Mouse (Mus musculus): Measurements from ENCODE around the gene Mob3a.

The Mob3a gene

GRCm38 (mm10) chr10:80677942-80678436 lies 23.8 kb downstream of the Mob3a start, which contains the start of gene Mknk2:
TSS of gene Mknk2 (minus strand) at chr10:80678112.
- peak; percentile 90 for DNase-seq (ENCODE audit: low spot score)

GRCm38 (mm10) chr10:80677128-80677875 lies 24.5 kb downstream of the Mob3a start:
- DNase-seq (ENCODE audit: low spot score), result no peak

DNA sequence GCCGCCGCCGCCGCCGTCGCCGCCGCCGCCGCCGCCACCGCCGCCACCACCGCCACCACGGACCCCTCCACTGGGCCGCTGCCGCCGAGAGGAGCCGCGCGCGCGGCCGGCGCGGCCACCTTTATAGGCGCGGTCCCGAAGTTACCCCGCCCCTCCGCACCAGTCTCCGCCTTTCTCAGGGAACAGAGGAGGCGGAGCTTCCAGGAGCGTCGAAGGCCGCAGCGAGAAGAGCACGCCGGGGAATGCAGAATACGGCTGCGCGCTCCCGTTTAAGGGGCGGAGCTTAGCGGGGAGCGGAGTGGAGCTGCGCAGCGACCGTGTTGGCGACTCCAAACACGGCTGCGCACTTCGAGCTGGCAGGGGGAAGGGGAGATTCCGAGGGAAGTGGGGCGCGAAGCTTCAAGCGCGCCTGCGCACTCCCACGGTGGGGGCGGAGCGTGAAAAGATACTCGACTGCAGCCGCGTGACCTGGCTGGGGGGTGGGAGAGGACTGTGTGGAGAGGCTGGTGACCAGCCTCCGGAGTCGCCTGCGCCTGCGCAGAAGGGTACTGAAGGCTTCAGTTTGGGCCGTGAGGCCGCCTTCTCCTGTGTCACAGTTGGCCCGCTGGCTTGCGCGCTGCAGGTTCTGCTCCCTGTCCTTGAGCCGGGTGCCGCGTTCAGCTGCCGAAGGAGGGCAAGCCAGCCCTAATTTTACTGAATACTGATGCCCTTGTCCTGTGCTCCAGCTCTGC lies 25.4 kb downstream of the Mob3a start:
- peak; percentile 100 for DNase-seq (ENCODE audit: low spot score)

GRCm38 (mm10) chr10:80675405-80676197 lies 26.2 kb downstream of the Mob3a start:
- no peak for DNase-seq (ENCODE audit: low spot score)

DNA sequence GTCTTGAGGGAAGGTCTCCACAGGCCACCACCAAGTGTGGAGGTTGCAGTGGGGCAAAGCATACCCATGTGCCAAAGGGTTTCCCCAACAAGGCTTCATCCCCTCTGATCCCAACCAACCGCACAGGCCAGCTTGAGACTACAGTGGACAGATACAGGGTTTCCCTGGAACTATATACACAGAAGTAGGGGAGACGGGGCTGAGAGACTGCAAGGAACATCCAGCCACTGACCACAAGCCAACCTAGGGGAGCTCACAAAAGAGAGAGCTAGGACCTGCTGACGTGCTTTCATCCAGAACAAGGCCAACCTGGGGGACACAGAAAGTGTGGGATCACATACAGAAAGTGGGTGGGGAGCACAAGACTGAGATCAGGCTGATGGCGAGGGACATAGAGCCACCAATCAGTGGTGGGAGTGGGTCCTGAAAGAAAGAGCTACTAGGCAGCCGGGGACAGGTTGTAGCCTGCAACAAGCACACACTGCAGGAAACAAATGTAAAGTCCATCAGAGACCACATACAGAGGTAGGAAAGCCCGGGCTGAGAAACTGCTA lies 26.8 kb downstream of the Mob3a start:
- DNase-seq (ENCODE audit: low spot score), result no peak

DNA sequence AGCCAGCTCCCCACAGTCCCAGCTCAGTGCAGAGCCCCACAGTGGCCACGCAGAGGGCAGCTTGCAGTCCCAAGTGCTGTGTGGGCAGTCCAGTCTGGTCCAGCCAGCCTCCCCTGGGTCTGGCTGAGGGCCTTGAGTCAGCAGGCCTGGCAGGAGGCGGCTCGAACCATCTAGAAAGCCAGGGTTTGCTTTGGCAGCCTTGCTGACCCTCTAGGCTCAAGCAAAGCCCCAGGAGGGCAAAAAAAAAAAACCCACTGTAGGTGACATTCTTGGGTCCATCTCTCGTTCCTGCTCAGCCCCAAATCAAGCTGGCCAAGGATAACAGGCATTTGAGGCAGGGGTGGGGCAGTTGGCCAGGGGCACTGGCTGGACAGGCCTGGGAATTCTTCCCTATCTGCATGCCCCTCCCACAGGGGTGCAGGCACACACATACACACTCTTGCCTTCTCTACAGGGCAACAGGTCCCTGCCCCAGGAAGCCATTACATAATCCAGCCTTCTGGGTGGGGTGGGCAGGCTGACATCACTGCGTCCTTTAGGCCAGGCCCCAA lies 27.5 kb downstream of the Mob3a start:
- DNase-seq (ENCODE audit: low spot score), result peak; percentile 47

- DNase-seq (ENCODE audit: low spot score), result no peak
Measured at GRCm38 (mm10) chr10:80673690-80674089, 28.1 kb downstream of the Mob3a start.

DNA sequence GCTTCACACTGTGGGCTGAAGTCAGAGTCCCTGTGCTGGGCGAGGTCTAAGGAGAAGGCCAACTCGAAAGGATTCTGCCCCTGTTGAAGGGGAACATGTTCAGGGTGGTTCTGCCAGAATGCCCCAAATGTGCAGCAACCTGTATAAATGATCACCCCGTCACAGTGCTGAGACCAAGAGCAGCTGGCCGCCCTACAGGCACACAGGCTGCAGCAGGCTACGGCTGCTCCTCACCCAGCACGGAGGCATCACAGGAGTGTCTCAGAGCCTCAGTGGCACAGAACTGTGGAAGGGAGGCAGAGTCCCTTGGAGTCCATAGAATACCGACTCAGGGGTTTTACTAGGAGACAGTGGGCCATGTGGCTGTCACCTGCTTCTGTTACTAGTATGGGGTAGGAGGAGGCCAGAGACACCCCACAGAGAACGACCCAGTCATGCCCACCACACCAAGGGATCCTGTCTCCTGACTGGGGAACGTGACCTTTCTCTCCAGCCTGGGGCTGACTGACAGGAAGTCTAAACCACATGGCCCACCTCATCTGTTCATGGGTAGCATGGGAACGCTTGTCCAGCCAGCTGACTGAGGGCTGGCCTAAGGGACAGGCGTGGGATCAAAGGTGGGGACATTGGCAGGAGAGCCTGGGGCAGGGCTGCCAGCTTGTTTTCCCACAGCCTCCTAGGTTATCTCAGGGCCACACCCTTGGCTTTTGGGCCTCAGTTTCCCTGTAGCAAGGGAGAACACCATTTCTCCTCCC lies 29.7 kb downstream of the Mob3a start:
- no peak for DNase-seq (ENCODE audit: low spot score)

GRCm38 (mm10) chr10:80671251-80671650 lies 30.5 kb downstream of the Mob3a start:
- no peak for DNase-seq (ENCODE audit: low spot score)

DNA sequence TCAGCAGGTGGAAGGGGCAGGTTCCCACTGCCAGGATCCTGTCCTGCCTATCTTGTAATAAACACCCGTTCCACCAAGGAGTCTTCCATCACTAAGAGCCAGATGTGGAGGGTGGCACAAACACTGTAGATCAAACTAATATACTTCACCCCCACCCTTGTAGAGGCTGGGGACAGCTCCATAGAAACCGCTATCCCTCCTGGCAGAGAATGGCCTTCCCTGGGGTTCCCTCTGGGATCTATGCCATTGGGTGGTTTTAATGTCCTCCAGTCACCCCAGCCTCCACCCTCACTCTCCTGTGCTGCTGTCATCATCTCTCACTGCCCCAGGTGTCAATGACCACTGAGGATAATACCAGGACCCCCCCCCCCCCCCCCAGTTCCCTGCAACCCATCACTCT lies 31.2 kb downstream of the Mob3a start:
- no peak for DNase-seq (ENCODE audit: low spot score)

GRCm38 (mm10) chr10:80669737-80670485 lies 31.9 kb downstream of the Mob3a start:
- DNase-seq (ENCODE audit: low spot score), result peak; percentile 68

DNA sequence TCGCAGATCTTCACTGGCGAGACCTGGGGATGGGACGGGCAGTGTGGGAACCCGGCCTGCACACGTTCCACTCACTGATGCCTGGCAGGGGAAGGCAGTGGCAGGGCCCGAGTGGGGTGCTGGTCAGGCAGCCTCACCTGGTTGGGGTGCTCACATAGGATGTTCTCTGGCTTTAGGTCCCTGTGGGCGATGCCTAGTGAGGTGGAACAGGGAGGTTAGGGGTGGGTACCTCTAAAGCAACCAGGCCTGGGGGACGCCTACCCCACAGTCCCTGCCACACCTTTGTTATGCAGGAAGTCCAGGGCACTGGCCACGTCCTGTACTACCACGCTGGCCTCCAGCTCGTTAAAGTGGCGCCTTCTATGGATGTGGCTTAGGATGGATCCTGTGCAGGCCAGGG lies 32.8 kb downstream of the Mob3a start:
- DNase-seq (ENCODE audit: low spot score), result no peak

DNA sequence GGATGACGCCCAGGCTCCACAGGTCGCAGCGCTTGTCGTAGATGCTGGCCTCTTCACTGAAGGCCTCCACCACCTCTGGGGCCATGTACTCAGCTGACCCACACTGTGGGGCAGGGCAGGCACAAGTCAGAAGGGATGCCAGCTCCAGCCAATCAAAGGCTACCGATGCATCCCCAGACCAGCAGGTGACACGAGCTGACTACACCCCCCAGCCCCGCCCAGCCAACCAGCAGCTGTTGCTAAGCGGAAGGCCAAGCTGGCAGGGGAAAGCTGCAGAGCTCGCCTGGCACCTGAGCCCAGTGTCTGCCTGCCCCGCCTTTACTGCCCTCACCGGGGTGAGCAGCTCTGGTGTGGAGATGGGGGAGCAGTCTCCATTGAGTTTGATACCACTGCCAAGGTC lies 33.2 kb downstream of the Mob3a start:
- peak; percentile 52 for DNase-seq (ENCODE audit: low spot score)

GRCm38 (mm10) chr10:80666837-80667412 lies 34.9 kb downstream of the Mob3a start:
- DNase-seq (ENCODE audit: low spot score), result no peak

DNA sequence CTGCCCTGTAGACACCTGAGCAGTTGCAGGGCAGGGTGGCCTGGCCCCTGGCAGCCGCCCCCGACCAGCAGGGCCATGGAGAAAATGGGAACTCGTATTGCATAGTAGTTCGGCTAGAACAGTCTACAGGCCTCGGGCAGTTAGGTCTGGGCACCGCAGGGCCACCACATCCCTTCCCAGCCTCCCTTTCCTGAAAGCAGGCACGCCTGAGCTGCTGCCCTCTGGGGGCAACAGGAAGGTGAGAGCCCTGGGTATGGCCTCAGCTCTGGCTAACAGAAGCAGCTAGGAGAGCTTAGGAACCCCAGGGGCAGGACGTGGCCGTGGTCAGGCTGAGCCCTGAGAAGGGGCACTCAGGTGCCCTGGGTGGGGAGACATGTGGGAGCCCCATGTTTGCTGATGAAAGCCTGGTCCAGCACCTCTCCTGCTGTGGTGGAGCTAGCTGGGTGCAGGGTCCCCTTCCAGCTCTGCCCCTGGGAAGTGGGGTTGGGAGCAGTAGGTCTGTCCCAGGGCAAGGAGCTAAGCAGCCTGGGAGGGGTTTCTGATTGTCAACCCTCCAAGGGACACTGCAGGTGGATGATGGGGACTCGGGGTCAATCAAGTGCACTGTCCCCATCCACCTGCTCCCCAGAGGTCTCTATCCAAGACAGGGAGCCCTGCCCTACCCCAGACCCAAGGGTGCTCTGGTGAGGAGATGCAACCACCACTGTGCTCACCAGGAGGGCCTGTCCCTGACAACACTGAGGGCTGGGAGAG lies 35.6 kb downstream of the Mob3a start:
- DNase-seq (ENCODE audit: low spot score), result no peak

DNA sequence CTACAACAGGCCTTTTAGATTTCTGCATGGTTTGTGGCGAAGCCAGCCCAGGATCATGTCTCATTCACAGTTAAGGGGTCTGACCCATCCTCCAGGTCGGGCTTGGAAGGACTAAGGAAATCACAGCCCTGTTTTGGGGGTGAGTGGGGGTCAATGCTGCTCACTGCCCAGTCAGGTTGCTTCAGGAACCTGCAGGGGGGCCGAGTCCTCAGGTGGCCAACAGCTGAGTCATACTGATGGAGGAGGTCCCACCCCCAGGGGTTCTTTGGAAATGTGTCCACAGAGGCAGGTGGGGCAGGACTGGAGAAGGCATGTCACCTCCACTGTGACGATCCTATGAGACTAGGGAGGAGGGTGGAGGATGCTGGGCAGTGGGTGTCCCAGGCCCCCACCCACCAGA lies 36.3 kb downstream of the Mob3a start:
- DNase-seq (ENCODE audit: low spot score), result no peak

- peak; percentile 56 for DNase-seq (ENCODE audit: low spot score)
Measured at GRCm38 (mm10) chr10:80665016-80665380, 36.8 kb downstream of the Mob3a start.

DNA sequence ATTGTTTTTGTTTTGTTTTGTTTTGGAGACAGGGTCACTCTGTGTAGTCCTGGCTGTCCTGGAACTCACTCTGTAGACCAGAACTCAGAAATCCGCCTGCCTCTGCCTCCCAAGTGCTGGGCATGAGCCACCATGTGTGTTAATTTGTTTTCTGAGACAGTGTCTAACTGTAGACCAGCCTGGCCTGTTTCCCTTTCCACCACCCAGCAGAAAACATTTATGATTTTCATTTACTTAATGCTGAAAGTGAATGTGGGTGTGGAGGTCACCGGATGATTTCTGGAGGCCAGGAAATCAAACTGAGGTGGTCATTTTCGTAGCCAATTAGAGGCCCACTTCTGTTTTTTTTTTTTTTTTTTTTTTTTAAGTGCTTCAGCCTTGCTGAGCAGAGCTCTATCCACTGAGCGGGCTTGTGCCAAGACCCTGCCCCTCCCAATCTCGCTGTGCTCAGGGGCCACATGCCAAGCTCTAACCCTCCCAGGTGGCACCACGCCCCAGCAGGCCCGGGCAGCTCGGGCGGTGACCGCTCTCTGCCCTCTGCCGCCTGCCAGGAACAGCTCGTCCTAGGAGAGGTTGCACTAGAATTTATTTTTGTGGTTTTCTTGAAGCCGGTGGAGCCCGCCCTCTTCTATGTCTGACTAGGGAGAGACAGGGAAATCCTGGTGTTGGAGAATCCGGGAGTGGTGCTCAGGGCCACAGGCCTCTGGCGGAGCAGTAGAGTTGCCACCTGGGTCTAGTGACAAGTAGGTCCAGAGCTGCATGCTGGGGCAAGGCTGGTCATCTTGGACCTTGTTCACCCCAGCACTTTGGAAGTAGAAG lies 37.4 kb downstream of the Mob3a start:
- peak; percentile 86 for DNase-seq (ENCODE audit: low spot score)
